Mouse (Mus musculus) retina, adult 2 months (tissue): ENCODE measurements around the gene Rrp9.
A peak's percentile ranks its signal among the peaks of the same experiment; 100 is the strongest.
"Not testable (repeated sequence)": the region's sequence is repeated elsewhere in the genome, so short reads cannot be mapped to it uniquely, and the experiment has no call there.

Source experiments
- DNase-seq: peaks from one replicate; pipeline ENCODE4 v3.0.0-alpha.2; 2012; ENCODE audit warnings: low read depth, low spot score

Rrp9 gene

DNA sequence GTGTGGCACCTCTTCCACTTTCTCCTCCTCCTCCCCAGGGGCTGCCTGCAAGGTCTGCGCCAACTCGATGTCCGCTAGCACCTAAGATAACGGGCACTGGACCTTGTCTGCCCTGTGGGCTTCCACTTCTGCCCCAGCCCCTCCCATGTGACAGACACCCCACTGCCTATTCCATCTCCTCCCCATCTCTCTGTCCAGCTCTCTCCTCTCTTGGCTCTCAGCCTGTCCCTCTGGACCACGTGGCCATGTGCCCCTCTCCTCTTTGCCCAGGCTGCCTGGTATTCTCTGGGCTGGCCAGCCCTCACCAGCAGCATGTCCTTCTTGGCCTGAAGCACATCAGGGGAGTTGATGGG is 2.0 kb upstream of the Rrp9 start:
- no peak for DNase-seq

DNA sequence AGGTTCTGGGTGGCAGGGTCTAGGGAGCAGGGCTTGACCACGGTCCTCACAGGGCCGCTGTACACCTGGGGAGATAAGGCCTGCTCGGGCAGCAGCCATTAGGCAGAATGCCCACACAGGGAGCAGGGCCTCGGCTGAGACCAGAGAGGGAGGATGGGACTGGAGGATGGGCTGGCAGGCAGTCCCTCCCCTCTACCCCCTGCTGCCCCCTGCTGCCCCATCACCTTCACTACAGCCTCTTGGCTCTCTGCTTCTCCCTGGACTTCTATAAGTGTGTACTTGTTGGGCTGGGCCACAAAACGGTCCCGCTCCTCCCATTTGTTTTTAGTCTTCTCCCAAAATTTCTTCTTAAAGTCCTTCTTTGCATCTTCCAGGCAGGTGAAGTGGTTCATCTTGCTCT is 1.3 kb upstream of the Rrp9 start:
- no peak for DNase-seq

DNA sequence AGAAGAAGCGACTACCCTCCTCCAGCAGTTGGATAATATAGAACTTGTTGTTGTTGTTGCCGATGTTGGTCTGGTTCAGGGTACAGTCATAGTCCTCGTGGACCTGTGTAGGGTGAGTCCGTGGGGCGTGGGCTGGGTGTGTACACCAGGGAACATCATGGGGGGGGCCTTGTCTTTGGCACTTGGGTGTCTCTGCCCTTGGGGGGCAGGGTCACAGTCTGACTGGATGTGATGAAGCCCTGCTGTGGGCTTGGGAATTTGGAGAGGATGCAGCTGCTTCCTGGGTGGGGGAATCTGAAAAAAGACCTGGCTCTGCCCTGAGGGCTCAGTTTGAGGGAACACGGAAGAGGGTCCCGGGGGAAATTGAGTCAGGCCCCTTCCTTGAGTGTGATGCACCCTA is 717 bp upstream of the Rrp9 start:
- no peak for DNase-seq

DNA sequence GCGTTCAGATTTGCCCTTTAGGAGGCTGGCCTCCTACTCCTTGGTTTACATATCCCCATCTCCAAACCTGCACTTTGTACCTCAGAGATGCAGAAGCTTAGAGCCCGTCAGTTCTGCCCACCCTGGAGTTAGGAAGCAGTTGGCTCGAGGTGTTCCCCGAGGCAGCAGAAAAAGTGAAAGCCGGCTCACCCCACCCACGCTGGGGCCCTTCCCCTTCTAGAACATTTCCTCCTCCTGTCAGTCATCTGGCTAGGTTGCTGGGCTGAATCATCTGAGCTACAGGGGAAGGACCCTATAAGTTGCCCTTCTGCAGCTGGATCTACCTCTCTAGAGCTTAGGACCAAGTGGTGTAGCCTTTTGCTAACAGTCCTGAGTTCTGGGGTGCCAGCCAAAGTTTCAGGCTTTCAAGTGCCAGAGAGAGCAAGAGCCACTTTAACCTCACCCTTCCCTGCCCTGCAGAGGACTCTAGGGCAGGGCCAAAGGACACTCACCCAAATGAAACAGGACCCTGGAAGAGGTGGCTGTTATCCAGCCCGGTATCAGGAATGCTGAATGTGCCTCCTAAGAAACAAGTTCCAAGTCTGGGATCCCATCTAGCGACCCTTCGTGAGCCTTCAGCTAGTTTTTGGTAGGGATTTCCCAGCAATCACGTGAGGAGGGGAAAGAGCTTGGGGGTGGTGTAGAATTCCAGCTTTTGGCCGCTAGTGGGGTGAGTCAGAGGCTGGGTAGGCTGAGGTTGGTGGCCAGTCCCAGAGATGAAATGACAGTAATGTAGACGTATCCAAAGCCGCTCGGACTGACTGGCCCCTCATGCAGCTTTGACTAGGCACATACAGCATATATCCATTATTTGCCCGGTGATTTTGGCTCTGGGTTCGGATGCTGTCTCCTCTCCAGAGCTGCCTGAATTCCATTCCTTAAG is 500 bp downstream of the Rrp9 start:
- no peak for DNase-seq

DNA sequence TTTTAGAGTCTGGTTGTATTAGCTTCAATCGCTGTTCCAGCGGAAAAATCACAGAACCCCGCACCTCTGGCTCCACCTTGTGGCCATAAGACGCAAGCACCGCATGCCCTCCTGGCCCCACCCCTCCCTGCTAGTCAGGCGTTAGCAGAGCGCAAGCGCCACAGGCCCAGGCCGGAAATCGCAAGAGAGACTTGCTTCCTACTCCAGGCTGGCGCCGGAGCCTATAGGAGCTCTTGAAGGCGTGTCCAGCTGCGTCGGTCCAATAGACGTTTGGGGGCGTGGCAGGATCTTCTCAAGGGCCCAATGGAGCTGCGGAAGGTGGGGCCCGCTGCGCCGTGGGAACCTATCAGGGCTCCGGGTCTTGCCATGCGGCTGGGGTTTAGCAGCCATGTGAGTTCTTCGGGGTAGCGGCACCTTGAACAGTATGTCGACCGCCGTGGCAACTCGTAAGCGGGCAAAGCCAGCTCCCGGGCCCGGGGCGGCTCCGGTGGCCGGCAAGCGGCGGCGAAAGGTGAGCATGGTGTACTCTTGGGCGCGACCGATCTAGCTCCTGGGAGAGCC is 1.2 kb downstream of the Rrp9 start, which contains the start of gene Parp3:
Gene Parp3 (minus strand): TSS at position 26 of the 561 bp plus-strand sequence.
- peak; percentile 99 for DNase-seq

DNA sequence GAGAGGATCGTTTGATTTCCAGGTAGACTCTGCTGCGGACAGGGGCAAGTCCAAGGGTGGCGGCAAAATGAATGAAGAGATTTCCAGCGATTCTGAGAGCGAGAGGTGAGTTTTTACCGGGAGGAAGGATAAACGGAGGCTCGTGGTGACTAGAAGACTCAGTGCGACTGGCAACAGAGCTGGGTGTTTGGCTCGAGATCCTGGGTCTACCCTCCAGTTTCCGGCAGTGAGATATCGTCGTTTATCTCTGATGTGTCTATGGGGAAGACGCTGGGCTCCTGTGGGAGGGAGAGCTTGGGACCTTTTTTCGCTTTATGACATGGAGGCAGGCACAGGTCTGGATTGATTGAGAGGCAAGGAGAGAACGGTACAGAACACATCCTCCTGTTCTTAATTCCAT is 1.9 kb downstream of the Rrp9 start:
- no peak for DNase-seq

DNA sequence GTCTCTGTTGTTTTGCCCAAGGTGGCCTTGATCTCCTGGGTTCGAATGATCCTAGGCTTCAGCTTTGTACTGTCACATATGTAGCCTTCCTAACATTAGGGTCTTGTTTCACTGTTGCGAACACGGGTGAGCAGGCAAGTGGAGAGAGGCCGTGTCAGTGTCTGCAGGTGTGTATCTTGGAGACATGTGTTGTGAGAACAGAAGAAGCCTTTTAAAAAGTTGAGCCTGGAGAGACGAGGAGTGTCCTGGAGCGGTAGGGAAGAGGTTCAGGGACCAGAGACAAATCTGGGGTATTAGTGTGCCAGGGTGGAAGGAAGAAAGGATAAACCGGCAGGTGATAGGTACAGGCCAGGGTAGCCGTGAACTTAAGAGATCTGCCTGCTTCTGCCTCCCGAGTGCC is 2.3 kb downstream of the Rrp9 start:
- DNase-seq: no peak

DNA sequence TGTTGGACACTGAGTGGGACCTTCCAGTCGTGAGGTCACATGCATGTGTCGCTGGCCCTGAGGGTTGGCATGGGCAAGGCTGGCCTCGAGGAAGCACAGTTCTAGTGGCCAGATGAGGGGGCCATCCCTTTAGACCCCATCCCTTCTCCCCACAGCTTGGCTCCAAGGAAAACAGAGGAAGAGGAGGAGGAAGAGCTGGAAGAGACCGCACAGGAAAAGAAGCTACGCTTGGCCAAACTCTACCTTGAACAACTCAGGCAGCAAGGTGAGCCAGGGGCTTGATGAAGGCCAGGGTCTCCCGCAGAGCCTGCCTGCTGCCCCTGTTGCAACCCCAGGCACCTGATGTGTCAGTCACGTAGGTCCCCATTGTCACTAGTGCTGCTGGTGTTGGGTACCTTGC is 4.8 kb downstream of the Rrp9 start:
- no peak for DNase-seq

DNA sequence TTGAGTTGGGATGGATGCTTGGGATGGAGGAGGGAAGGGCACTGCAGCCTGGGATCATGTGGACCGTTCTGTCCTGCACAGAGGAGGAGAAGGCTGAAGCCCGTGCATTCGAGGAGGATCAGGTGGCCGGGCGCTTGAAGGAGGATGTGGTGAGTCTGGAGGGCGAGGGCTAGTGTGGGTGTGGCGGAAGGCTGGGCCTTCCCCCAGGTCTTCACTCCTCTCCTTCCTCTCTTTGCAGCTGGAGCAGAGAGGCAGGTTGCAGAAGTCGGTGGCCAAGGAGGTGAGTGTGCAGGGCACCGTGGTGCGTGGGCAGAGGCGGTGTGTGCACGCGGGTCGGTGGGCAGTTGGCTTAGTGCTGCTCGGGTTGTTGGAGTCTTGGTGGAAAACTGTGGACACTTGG is 5.3 kb downstream of the Rrp9 start:
- DNase-seq: no peak

DNA sequence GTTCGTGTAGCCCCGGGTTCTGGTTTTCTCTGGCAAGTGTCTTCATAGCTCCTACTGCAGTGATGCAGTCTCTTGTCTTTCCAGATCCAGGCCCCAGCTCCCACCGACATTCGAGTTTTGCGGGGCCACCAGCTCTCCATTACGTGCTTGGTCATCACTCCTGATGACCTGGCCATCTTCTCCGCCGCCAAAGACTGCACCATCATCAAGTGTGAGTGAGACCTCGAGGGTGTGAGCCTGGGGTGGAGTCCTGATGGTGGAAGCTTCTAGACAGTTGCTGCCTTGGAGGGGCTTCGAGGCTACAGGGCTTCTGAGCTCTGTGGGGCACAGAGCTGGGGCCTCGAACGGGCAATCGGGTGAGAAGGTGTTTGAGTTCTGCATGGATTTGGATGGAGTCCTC is 5.9 kb downstream of the Rrp9 start:
- no peak for DNase-seq

DNA sequence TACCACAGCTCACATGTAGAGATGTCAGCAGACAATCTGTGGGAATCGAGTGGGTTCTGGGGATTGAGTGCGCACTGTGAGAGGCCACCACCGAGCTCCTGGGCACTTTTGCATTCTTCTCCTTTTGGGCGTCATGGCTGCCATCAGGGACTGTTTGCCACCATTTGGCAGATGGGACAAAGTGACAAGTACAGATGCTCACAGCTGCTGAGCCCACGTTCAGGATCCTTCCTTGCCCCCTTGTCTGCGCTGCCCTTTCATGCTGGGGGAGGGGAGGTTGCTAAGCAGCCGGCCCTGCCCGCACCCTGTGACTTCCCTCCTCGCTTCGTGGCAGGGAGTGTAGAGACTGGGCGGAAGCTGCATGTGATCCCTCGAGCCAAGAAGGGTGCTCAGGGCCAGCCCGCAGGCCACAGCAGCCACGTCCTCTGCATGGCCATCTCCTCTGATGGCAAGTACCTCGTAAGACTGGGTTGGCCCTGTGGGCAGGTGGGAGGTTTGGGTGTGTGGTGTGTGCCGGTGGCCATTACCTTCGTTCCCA is 6.9 kb downstream of the Rrp9 start:
- DNase-seq: no peak

DNA sequence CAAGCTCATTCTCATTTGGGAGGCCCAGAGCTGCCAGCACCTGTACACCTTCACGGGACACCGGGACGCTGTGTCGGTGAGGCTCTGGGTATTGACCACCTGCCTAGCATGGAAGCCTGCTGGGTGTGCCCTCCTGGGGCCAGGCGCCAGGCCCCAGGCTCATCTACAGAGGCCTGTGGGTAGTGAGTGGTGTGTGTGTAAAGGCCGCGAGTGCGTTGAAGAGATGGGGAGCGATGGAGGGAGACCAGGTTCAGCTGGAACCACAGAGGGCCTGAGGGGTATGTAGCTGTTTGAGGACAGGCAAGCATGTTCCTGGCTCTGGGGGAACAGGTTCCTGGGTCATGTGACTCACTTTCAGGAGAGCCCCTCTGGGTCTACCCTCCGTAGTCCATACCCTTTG is 7.4 kb downstream of the Rrp9 start:
- DNase-seq: no peak

DNA sequence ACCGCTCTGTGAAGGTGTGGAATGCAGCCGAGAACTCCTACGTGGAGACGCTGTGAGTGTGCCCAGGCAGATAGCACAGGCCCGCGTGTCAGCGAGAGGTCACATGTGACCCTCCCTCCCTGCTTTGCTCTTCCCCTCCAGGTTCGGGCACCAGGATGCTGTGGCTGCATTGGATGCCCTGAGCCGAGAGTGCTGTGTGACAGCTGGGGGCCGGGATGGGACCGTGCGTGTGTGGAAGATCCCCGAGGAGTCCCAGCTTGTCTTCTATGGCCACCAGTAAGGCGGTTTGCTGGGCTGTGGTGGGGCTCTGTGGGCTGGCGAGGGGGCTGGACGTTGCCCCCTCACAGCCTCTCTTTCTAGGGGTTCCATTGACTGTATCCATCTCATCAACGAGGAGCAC is 7.8 kb downstream of the Rrp9 start:
- DNase-seq: no peak

DNA sequence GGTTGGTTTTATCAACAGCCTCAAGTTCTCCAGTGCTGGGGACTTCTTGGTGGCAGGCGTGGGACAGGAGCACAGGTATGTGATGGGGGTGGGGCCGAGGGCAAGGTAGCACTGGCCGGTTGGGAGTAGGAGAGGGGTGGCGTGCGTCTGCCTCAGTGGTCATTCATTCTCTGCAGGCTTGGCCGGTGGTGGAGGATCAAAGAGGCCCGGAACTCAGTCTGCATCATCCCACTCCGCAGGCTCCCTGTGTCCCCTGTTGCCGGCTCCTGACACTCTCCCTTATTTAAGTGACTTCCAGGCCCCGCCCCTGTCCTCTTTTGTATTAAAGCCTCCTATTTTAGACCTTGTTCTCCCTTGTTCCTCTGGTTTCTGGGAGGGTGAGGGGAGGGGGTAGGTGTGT is 9.3 kb downstream of the Rrp9 start:
- DNase-seq: no peak

DNA sequence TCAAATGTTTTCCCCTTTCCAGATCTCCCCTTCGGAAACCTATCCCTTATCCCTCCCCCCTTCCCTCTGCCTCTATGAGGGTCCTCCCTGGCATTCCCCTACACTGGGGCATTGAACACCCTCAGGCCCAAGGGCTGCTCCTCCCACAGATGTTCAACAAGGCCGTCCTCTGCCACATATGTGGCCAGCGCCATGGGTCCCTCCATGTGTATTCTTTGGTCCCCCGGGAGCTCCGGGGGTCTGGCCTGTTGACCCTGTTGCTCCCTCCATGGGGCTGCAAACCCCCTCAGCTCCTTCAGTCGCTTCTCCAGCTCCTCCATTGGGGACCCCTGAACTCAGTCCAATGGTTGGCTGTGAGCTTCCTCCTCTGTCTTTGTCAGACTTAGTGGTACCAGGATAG is 11.8 kb downstream of the Rrp9 start:
- DNase-seq: not testable (repeated sequence)

DNA sequence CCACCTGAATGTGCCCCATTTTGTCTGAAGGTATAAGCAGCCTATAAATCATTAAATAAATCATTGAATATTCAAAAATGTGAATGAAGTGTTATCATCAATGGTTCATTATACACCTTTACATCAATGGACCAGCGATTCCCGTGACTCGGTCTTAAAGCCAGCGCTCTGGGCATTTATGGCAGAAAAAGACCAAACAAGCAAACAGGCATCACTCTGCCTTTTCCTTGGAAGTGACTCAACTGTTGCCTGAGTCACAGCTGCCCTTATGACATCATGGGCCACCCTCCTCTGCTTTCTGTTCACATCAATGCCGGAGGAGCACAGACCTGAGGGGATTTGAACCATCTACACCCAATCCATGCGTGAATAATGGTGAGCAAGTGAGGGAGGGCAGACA is 23.9 kb downstream of the Rrp9 start, which contains the start of gene Iqcf1:
Gene Iqcf1 (plus strand): TSS at position 301 of the 400 bp plus-strand sequence.
- no peak for DNase-seq

DNA sequence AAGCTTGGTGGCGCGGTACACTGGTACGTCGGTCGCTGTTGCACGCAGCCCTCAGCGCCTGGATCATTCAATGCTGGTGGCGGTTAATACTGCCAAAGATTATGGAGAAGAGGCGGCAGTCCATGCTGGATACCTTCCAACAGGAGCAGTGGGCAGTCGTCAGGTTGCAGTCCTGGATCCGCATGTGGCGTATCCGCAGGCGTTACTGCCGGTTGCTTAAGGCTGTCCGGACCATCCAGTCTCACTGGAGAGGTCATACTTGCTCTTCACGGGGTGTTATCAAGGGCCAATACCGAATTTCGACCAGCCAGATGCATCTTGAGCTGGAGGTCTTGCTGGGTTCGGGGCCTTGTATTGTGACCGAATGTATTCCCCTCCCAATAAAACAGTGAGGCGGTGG is 26.1 kb downstream of the Rrp9 start:
- DNase-seq: no peak

DNA sequence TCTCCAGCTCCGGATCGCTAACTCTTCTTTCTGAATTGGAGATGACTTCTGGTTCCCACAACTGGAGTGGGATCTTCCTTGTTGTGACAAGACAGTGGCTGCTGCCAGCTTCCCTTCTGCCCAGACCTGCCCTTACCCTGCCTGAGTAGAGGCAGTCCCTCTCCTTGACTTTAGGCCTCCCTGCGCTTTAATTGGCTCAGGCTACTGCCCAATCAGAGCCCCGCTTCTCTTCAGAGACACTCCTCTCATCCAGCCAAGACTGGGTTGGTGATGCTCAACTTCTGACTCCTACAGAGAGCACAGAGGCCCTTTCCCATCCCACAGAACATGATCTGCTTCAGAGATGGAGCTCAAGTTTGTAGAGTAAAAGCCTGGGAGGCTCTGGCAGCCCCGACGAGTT is 28.5 kb downstream of the Rrp9 start:
- no peak for DNase-seq

DNA sequence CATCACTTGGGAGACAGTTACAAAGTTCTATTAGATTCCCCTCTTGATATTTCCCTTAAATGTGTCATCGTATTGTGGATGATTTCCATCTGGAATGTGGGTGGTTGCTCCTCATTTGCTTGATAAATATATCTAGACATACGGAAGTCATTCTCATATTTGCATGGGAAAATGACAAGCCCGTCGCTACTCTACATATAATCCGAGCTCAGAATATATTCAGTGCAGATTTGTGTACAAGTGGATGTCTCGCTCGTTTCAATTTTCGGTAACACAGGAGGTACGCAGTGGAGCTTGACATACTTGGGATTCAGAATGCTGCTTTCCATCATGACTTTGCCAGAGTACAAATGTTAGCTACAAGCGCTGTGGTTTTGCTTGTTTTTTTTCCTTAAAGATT is 33.6 kb downstream of the Rrp9 start:
- no peak for DNase-seq

DNA sequence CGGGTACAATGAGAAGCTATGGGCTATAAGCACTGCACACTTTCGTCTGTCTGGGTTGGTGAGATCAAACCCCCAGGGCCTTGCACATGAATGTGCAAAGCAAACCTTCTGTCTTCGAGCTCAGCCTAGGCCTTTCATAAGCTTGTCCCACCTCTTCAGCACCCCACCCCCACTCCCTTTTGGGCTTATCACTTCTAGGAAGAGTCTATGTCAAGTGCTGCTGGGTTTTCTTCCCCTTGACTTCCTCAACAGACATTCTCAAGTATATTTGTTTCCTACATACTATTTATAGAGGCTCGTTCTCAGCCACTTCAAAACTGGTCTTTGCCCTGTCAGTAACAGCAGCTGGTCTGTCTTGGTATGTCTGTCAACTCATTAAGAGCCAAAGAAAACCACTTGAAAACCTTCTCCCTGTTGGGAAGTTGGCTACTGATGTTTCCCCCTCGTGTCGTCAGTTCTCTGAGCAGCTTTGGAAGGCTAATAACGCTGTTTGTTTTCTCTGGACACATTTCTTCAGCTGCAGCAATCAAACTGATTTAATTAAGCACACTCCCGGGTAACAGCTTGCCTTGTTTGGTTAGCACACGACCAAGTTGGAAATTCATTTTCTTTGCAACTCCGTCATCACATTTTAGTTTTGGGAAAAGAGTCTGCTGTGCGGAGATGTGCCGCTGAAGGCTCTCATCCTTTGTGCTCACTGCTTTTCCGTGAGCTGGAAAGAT is 37.1 kb downstream of the Rrp9 start:
- DNase-seq: no peak

DNA sequence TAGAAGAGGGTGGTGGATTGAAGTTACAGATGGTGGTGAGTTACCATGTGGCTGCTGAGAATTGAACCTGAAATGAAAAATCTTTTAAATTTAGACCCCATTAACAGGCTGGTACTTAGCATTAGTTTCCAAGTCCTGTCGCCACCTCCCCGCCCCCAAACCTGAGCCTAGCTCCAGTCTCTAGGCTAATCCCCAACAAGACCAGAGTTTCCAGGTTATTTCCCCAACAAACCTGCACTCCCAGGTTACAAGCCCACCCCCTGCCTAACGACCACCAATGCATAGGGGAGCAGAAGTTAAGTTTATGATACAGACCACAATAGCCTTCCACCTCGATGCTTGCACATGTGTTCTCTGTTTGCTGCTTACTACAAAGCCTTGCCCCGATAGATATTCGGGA is 37.8 kb downstream of the Rrp9 start:
- no peak for DNase-seq

DNA sequence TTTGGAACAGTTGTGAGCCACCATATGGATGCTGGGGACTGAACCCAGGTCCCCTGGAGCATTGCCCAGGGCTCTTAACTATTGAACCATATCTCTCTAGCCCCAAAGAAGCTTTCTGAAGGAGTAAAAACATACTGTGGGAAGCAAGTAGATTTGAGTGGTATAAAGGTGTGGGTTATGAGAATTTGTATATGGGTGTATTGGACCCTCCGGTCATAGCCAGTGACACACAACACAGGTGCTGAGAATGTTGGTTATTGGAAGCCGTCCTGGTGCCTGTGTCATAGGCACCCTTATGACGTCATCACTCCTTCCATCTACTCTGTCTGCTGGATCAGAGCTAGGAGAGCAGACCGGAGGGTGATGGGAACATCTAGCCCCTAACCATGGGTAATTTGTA is 38.5 kb downstream of the Rrp9 start, which contains the start of gene Iqcf5:
Gene Iqcf5 (plus strand): TSS at position 301 of the 400 bp plus-strand sequence.
- no peak for DNase-seq
